Mouse (Mus musculus): ENCODE data around the gene Gdpd5. TPM values are rescaled to one million over a fixed set of nuclear protein-coding genes. Genes with fewer than 3 reads are reported as not detected.

Gene Gdpd5
- polyA plus RNA-seq (2017; shearing (Covaris generic)) = 10 to 100 TPM in 1 of 2 experiments, 1 to 10 TPM in 1; 9.7 to 14.7 TPM

GRCm38 (mm10) chr7:99381214-99382087 is at the start of gene Gdpd5:
Gene Gdpd5 (plus strand): TSS chr7:99381414.
- ATAC-seq = peak; percentile 94

DNA sequence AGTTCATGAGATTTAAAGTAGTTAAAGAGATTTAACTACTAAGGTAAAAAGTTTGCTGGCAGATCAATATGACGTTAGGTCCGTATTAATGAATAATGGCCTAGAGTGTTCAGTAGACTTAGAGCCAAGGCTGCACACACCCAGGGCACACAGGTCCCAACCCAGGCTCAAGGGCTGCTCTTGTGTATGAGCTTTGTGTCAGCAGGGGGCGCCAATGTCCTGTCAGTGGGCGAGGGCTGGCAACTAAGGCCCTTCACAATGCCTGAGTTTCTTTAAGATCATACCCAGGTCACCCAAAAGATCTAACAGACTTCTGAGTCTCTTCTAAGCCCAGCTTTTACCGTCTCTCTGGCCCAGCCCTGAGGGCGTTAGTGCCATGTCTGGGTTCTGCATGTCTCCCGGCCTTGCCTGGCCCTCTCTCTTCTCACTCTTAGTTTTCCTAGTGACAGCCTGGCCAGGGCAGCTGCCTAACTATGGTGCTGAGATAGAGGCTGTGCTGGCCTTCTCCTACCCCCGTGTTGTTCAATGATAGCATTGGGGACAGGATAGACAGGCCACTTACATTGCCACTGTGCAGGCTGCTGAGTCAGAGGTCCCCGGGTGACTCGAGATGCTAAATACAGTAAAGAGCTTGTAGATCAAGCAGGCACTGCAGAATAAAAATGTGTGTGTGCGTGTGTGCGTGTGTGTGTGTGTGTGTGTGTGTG is 48.3 kb upstream of the Gdpd5 start:
- ATAC-seq = no peak

- no peak for ATAC-seq
These were observed 40.5 kb upstream of the Gdpd5 start for GRCm38 (mm10) chr7:99340736-99341135.

DNA sequence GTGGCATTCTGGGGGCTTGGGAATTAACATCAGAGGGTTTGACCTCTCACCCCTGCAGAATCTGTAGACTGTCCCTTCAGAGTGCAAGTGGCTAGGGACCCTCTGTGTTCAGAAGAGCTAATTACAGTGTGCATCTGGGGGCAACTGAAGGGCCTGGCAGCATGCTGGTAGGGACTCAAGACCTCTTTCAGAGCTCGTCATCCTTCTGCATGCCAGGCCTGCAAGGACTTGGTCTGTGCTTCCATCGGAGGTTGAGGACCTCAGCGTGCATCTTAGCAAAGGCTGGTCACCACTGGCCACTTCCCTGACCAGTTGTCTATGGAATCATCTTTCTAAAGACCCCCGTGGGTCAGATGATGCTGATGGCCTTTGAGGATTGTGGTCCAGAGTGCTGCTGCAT is 37.6 kb upstream of the Gdpd5 start:
- ATAC-seq = no peak

DNA sequence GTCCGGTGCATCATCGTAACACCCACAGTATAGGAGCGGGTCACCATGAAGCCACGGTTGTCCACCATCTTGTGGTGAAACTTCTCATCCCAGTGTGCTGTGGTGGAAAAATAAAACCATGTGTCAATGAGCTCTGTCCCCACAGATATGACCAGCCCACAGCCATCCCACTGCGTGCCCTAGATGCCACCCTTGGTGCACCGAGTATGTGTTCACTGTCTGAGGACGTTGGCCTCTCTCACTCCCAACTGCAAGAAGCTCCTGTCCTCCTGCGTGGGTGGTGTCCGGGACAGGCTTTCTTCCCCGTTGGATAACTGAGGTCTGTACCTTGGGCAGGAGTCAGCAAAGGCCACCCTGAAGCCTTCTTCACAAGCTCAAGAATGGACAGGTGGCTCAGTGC is 33.9 kb upstream of the Gdpd5 start:
- ATAC-seq = no peak

DNA sequence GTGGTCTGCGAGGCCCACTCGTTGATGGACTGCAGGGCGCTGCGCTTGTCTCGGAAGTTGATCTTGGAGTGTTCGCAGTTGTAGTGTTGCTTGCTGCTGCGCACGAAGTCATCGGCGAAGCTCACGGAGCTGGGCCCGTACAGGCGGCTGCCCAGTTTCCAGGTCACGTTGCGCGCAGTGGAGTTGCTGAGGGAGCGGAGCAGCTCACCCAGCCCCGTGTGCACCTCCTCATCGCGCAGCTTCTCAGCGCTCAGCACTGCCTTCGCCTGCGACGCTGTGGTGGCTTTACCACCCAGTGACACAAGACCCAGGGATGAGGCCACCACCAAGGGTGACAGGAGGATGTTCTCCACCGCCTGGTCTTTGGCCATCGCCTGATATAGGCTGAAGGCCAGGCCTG is 32.3 kb upstream of the Gdpd5 start:
- no peak for ATAC-seq

DNA sequence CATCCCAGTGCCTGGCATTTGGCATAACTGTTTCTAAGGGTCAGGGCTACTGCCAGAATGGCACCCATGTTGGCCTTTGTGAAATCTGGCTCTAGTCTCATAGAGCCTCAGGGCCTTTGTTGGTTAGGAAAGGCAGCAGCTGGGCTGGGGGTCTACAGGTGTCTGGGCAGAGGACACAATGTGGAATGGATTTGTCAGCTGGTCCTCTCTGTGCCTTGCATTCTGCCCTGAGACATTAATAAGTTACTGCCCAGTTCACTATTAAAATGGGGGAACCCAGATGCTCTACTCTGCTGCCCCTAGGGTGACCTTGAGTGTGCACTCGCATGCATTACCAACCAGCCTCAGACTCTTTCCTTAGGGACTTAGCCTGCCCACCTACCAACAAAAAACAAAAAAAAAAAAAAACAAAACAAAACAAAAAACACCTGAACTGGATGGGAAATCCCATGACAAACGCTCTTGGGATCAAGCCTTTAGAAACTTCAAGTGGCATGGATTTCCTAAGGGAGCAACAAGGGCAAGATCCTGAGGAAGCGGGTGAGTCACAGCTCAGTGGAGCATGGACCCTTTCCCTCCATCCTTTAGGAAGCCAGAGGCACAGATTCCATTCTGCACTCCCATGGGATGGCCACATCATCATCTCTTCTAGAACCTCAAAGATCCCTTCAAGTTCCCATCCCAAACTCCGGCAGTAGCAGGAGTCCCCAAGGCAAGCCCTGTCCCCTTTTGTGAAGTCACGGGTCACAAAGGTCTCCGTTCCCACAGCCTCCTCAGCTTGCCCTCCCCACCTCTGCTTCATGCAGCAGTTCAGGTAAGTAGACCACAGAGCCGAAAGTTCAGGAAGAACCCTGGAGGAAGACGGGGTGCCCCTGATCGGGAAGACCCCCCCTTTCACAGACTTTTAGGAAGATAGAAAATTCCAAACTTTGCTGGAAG is 31.2 kb upstream of the Gdpd5 start:
- ATAC-seq = no peak

DNA sequence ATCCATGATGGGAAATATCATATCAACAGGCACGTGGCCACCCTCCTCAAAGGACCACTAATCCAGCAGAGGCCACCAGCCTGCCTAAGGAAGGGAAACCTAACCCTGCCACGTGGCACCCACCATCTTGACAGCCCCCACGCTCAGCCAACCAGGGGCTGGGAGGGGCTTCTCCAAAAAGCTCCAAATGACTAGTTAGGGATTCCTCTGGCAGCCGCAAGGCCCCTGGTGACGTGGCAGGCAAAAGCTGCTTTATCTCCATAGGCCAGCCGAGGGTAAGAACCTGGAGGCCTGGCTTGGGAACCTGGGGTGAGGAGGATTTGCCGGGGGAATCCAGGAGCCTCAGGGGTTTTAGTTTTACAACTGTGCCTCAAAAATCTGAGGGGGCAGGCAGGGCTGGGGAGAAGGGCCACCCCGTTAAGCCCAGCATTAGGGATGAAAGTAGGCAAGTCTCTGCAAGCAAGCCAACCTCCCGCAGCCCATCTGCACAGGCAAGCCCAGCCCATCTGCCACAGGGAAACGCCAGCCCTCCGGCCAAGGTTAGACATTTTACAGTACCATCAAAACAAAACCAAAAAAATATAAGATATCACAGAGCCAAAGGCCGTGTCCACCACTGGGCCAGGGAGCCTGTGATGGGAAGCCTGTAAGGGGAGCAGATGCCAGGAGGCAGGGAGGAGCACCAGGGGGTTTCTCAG is 30.0 kb upstream of the Gdpd5 start:
- no peak for ATAC-seq

DNA sequence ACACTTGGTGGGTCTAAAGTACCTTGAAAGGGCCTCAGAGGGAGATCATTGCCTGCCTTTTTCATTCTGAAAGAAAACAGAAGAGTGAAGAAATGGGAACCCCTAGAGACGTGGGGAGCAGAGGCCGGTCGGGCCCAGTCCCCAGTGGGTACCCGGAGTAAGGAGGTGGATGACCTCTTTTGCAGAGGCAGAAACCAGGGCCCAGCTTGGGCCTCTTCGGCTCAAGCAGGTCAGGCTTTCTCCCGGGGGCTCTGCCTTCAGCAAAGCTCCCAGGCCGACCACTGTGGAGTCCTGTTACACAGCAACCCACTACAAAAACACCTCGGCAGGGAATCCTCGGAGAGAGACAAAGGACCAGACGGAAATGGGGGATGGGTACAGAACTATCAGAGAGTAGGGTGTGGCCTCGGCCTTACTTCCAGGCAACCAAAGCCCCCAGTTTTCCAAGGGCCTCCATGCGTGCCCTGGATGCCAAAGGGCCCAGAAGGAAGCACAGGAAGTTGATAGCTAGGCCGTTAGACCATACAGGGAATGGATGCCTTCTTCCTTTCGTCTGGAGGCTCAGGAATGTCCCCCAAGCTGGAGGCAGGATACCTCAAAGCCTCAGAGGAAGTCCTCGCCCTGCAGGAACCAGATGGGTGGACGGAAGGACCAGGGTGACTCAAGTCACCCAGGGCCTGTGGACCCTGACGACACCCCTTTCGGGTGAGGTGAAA is 29.3 kb upstream of the Gdpd5 start:
- ATAC-seq = no peak

GRCm38 (mm10) chr7:99352526-99353400 is 28.5 kb upstream of the Gdpd5 start, which contains the start of gene Serpinh1:
Gene Serpinh1 (minus strand): TSS chr7:99353239.
- ATAC-seq = no peak

- no peak for ATAC-seq
These were observed 25.5 kb upstream of the Gdpd5 start for GRCm38 (mm10) chr7:99355731-99356131.

- no peak for ATAC-seq
These were observed 24.8 kb upstream of the Gdpd5 start for GRCm38 (mm10) chr7:99356244-99356930.

GRCm38 (mm10) chr7:99357201-99357600 is 24.0 kb upstream of the Gdpd5 start:
- no peak for ATAC-seq

DNA sequence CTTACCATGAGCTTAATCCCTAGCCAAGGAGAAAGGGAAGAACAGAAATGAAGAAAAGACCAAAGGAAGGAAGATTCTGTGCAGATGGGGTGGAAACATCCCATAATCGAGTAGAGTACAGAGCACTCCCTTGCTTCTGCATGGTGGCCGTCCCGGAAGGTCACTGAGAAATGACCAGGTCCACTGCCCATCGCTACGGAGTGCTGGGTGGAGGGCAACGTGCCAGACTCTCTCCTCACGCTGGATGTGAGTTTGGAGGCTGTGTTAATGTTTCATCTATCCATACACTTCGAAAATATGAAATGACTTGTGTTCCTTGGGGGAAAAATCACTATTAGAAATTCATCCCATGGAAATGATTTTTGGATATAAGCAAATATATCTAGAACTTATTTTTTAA is 22.8 kb upstream of the Gdpd5 start:
- ATAC-seq = no peak

- no peak for ATAC-seq
These were observed 21.0 kb upstream of the Gdpd5 start for GRCm38 (mm10) chr7:99360021-99360802.

GRCm38 (mm10) chr7:99360803-99361414 is 20.3 kb upstream of the Gdpd5 start:
- no peak for ATAC-seq

DNA sequence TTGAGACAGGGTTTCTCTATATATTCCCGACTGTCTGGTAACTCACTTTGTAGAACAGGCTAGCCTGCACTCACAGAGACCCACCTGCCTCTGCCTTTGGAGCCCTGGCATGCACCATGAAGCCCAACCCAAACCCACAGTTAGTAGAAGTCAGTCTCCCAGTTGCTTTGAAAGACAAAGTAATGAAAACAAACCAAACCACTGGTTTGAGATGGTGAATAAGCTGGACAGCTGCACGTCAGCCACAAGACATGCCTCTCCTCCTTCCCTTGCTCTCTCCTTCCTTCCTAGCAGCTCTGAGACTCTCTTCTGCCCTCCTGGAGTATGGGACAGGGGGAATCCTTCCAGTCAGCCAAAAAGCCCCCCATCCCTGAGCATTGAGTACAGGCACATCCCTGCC is 19.1 kb upstream of the Gdpd5 start:
- no peak for ATAC-seq

DNA sequence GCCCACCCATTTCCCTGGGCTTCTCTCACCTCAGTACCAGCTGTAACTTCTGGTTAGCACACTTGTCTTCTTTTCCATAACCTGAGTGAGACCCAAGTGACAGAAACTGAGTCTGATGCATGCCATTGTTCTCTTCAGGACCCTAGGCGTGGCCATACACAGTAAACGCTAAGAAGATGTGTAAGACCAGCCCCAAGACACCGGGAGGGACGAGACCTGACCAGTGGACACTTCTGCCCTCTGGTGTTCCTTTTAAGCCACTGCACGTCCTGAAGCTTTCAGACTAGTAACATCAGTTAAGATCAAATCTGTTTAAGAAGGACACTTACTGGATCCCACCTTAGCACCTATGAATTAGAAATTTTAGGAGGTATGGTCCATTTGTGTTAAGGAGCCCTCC is 16.1 kb upstream of the Gdpd5 start:
- no peak for ATAC-seq

Measured in activated CD4-positive, CD25-positive, alpha-beta regulatory T cell, adult 4 months (primary cell).